Mouse (Mus musculus) embryonic facial prominence, embryonic 10.5 days (tissue): ENCODE results near the gene Klkb1. TPM values are rescaled to one million over a fixed set of nuclear protein-coding genes. Genes with fewer than 3 reads are reported as not detected.
A peak's percentile ranks its signal among the peaks of the same experiment; 100 is the strongest.
"Not testable (repeated sequence)": the region's sequence is repeated elsewhere in the genome, so short reads cannot be mapped to it uniquely, and the experiment has no call there.

Source experiments
- DNase-seq: peaks from one replicate; pipeline ENCODE4 v3.0.0-alpha.2; 2017; ENCODE audit warnings: low spot score
- H3K27ac ChIP-seq: fragments of 300-500 bp; sonication (generic); replicated peaks from 2 replicates; pipeline ENCODE4 v1.5.1; 2016; ENCODE audit warnings: mild to moderate bottlenecking
- H3K27me3 ChIP-seq: fragments of 300-500 bp; sonication (generic); replicated peaks from 2 replicates; pipeline ENCODE4 v1.6.1; 2016; ENCODE audit warnings: low read depth, mild to moderate bottlenecking; ENCODE audit not compliant: poor library complexity, severe bottlenecking
- H3K36me3 ChIP-seq: fragments of 300-500 bp; sonication (generic); replicated peaks from 2 replicates; pipeline ENCODE4 v1.6.1; 2016; ENCODE audit warnings: mild to moderate bottlenecking, moderate library complexity
- H3K4me1 ChIP-seq: fragments of 300-500 bp; sonication (generic); 2 replicates; pipeline ENCODE4 v1.6.1; 2016
- H3K4me3 ChIP-seq: fragments of 300-500 bp; sonication (generic); 2 replicates; pipeline ENCODE4 v1.5.1; 2016; ENCODE audit warnings: mild to moderate bottlenecking, moderate library complexity
- H3K9me3 ChIP-seq: fragments of 300-500 bp; sonication (generic); 2 replicates; pipeline ENCODE4 v1.6.1; 2016; ENCODE audit warnings: mild to moderate bottlenecking
- WGBS: fragments of 180-500 bp; shearing (Covaris S2); methylation state at CpG from one replicate; pipeline ENCODE4 v1.1.7; 2016; 5-methylcytosine and 5-hydroxymethylcytosine counted together
- polyA plus RNA-seq: library from polyadenylated mRNA; unstranded; fragments of >200 nt; fragmentation: Nextera tagmentation; extraction: Ambion mirVana; gene quantifications from 2 replicates; pipeline ENCODE4 v1.2.1, GENCODE M21; 2016

The Klkb1 gene
- polyA plus RNA-seq: 0.03 TPM in 1 of 2 replicates, not detected in the other

DNA sequence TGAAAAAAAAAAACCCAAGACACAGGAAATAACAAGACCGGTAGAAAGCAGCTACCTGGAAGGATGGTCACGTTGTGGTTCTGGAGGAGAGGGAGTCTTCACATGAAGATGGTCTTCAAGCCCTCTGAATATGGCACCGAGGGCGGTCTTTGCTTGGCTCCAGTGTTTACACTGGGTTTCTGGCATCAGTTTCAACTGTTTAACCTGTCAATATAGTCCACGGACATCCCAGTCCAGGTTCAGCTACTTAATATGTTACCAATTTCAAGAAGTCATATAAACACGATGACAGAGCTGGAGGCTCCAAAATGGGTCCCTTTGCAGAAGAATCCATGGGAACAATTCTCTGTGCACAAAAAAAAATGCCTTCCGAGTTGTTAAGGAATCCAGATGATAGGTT is at the start of gene Klkb1:
Klkb1 (minus strand) TSS at position 173 of the 400 bp plus-strand sequence.
- Histone ChIP-seq H3K4me3 (no peak within 1 kb of the TSS), H3K27me3 (no peaks in the 10 kb centered on the region), H3K36me3 (no peaks in the 10 kb centered on the region), H3K9me3 (no peaks in the 10 kb centered on the region), H3K4me1 (no peaks in the 10 kb centered on the region), H3K27ac (no peak within 1 kb of the TSS)
- WGBS: 90% methylated on average over 7 of the region's 7 CpGs
- DNase-seq: no peak

DNA sequence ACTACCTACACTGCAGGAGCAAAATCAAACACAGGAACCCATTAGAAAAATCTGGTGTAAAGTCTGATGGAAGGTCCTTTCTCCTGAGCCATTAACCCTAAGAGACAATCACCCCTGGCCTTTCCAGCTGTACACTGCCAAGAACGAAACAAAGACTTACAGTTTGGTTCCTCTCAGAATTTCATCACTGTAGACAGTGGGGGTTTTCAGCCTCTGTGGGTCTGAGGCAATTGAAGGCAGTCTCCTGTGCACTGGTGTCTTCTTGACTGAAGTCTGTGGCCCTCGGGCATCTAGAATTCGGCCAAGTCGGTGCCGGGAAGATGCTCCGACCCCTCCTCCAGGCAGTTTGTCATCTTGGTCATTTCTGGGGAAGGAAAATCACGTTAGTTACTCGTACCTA is 49.6 kb upstream of the Klkb1 start:
- Histone ChIP-seq H3K27ac (no peak overlapping the region), H3K27me3 (no peaks in the 10 kb centered on the region), H3K4me3 (no peak overlapping the region), H3K9me3 (no peaks in the 10 kb centered on the region), H3K36me3 (peaks cover 60% of the 10 kb centered on the region), H3K4me1 (no peaks in the 10 kb centered on the region)
- DNase-seq: no peak
- WGBS: 87% methylated on average over 8 of the region's 8 CpGs

DNA sequence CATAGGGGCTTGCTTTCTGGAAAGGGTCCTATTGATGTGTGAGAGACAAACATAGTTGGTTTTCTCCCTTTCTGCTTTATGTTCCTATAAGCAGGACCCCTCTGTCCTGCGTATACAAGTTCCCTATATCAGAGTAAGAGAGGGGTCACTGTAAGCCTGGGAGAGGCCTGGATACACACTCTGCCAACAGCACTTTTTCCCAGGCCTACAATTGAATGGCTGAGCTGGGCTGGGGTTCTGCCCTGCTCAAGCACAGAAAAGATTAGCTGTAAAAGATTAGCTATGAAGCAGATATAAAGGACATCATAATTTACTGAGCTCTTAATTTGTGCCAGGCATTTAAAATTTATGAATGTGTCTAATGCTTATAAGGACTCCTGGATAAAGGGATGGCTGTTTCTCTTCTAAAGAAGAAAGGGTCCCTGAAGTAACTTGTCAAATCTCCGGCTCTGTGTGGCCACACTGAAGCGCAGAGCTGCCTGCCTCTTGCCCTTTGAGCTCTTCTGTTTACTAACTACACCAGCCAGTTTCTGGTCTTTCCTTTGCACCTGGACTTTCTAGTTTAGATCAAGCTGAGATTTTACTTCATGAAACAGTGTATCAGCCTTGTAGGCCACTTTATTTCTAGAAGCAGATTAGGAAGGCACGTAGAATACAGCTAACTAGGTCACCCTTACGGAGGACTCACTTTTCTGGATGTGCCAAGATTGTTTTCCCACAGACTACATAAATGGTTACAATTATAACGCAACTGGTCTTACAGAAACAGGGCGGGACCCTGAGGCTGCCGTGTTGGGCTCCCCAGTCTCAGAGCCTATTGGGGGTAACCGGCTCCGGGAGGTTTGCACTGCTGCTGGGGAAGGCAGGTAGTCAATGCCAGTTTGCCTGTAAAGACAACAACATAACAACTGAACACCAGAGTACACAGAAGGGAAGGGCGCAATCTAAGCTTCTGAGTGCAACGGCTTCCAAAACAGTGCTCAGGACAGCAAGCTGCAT is 47.3 kb upstream of the Klkb1 start:
- H3K27ac ChIP-seq: no peak overlapping the region
- WGBS: 91% methylated on average over 12 of the region's 12 CpGs
- no peak overlapping the region for H3K4me3 ChIP-seq
- no peaks in the 10 kb centered on the region for H3K27me3 ChIP-seq
- no peaks in the 10 kb centered on the region for H3K9me3 ChIP-seq
- no peak for DNase-seq
- H3K4me1 ChIP-seq: no peaks in the 10 kb centered on the region
- H3K36me3 ChIP-seq: peaks cover 42% of the 10 kb centered on the region

DNA sequence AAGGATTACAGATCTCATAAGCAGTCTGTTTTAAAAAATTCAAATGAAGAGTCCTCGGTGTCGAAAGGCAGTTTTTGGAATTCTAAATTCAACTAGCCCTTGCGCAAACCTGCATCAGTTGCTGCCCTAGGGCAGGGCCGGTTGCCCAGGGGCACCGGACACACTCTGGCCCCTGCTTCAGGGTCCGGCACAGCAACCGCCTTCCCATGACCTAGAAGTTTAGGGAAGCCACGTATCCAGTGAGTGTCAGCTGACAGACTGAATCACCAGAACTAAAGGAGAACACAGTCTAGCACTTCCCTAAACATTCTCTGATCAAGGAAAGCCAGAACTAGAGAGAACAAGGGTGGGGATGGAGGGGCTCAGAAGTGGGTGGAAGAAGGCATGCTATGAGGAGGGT is 38.8 kb upstream of the Klkb1 start:
- peak overlapping the region; percentile 69 for H3K27ac ChIP-seq
- H3K4me1 ChIP-seq: peaks cover 11% of the 10 kb centered on the region; the same call in 1 of the 2 replicates
- DNase-seq: peak; percentile 22
- peak overlapping the region; percentile 77 for H3K4me3 ChIP-seq
- H3K9me3 ChIP-seq: no peaks in the 10 kb centered on the region
- H3K36me3 ChIP-seq: no peaks in the 10 kb centered on the region; the same call in 1 of the 2 replicates
- H3K27me3 ChIP-seq: peaks cover 17% of the 10 kb centered on the region
- WGBS: 2% methylated on average over 8 of the region's 8 CpGs

DNA sequence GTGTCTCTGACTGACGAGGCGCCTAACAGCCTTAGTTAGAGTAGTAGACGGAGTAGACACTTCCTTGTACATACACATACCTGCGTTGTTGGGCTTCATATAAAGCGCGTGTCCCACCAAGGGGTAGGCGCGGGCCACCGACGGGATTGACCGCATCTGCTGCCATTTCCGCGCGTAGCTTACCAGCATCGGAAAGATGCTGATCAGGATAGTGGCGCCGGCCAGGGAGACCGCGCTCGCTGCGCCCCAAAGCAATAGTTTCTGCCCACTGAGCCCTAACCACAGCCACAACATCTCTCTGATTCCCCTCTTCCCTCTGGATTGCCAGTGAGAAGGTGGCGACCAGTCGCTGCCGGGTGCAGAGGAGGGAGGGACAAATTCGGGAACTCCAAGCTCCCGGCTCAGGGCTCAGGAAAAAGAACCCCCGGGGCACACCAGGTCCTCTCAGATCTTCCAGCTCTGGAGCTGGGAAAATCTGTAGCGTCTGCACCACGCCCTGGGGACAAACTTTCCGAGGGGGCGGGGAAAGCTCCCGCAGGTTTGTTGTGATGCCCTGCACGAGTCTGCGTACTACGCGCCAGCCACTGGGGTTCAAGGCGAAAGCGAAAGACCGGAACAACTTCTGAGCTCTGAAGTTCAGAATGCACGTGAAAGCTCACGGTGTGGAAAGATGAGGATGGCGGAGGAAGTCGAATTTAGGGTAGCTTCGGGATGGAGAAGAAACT is 38.2 kb upstream of the Klkb1 start, which contains the start of gene Cyp4v3:
Cyp4v3 (minus strand) TSS at position 532 of the 725 bp plus-strand sequence.
- no peaks in the 10 kb centered on the region for H3K9me3 ChIP-seq
- H3K4me1 ChIP-seq: peaks cover 11% of the 10 kb centered on the region; the same call in 1 of the 2 replicates
- DNase-seq: peak; percentile 76
- H3K27me3 ChIP-seq: peaks cover 17% of the 10 kb centered on the region
- peak within 1 kb of the TSS; percentile 69 for H3K27ac ChIP-seq
- peak within 1 kb of the TSS; percentile 77 for H3K4me3 ChIP-seq
- WGBS: under 1% methylated on average over 44 of the region's 44 CpGs
- no peaks in the 10 kb centered on the region; the same call in 1 of the 2 replicates for H3K36me3 ChIP-seq

DNA sequence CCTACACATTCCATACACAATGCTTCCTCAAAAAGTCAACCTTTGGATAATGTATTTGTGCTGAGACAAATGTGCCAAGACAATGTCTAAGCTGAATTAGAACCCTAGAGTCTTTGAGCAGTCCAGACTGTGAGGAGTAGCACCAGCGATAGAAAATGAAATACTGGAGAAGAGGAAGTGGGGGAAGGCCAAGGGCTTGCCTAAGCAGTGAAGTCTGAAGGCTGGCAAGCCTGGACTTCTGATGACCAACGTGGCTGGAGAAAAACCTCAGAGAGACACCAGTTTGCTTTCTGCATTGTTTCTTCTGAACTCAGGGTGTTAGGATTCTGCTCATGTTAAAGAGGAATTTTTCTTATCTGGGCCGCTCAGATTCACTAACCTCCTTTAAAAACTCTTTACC is 36.2 kb upstream of the Klkb1 start:
- H3K27ac ChIP-seq: no peak overlapping the region
- H3K27me3 ChIP-seq: peaks cover 17% of the 10 kb centered on the region
- no peak for DNase-seq
- no peaks in the 10 kb centered on the region for H3K36me3 ChIP-seq
- H3K9me3 ChIP-seq: no peaks in the 10 kb centered on the region
- peaks cover 11% of the 10 kb centered on the region; the same call in 1 of the 2 replicates for H3K4me1 ChIP-seq
- 77% methylated on average over 3 of the region's 3 CpGs for WGBS
- no peak overlapping the region for H3K4me3 ChIP-seq

DNA sequence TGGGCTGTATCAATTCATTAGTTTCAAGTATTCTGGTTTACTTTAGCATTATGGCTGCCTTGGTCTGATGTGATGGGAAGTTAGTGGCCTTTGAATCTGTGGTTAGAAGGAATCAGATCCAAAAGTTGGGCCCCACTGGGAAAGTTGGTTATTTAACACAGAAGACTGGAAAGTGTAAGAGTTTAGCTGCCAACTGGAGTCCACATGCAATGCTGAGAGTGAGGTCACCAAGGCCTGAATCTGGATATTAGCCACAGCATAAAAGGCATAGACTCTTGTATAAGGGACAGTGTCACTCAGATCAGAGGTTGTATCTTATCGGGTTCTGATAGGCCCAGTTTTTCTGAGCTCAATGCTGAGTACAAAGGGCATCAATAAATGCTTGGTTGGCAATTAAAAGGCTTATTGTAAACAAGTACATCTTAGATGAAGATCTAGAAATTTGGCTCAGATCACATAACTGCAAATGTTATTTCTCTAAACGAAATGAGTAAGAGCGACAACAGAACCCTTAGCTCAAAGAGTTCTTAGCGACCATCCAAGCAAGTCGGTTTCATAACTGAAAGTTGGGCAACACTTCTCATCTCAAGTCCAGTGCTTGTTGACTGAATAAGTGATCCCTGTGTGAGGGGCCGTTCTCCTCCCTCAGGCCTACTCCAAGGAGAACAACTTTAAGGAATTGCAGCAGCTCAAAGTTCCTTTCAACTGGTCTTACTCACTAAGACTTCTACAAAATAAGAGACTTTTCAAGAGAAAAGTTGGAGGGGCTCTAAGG is 34.7 kb upstream of the Klkb1 start:
- peaks cover 17% of the 10 kb centered on the region for H3K27me3 ChIP-seq

DNA sequence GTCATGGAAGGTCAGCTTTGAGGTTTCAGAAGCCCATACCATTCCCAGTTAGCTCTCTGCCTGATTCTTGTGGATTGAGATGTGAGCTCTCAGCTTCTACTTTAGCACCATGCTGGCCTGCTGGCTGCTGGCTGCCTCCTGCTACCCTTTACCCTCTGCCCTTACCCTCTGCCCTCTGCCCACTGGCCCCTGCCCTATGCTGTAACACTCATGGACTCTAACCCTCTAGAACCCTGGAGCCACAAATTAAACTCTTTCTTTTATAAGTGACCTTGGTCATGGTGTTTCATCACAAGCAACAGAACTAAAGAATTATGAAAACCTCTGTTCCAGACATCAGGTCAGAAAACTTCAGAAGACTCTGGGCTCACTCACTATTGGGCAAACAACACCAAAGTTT is 32.4 kb upstream of the Klkb1 start:
- not testable (repeated sequence) for H3K27ac ChIP-seq, H3K9me3 ChIP-seq, H3K4me3 ChIP-seq, DNase-seq, H3K27me3 ChIP-seq, H3K4me1 ChIP-seq, H3K36me3 ChIP-seq

More for the DNA sequence above, 34.7 kb upstream of the Klkb1 start:
- Histone ChIP-seq H3K27ac (no peak overlapping the region), H3K36me3 (no peaks in the 10 kb centered on the region), H3K4me1 (peaks cover 11% of the 10 kb centered on the region; the same call in 1 of the 2 replicates), H3K4me3 (no peak overlapping the region), H3K9me3 (no peaks in the 10 kb centered on the region)
- WGBS: 88% methylated on average over 6 of the region's 6 CpGs
- DNase-seq: no peak

DNA sequence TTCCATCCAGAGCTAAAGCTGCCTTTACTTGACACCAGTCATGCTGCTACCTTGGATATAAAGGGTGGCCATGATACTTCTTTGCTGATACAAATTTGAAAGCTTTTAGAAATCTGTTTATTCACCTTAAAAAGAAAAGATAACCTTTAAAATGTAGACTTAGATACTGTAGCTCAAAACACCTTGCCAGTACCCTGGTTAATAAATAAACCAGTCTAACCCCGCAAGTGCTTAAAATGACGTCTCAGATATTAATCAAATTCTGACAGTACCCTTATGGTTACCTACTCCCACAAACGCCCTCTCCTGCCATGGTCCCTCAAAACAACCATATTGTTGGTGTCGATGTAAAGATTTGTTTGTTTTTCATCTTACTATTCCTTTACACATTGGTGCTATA is 29.5 kb upstream of the Klkb1 start:
- WGBS: 86% methylated on average over 4 of the region's 4 CpGs
- Histone ChIP-seq H3K4me3 (no peak overlapping the region), H3K9me3 (no peaks in the 10 kb centered on the region), H3K27me3 (no peaks in the 10 kb centered on the region), H3K4me1 (no peaks in the 10 kb centered on the region), H3K27ac (no peak overlapping the region), H3K36me3 (no peaks in the 10 kb centered on the region)
- DNase-seq: no peak

DNA sequence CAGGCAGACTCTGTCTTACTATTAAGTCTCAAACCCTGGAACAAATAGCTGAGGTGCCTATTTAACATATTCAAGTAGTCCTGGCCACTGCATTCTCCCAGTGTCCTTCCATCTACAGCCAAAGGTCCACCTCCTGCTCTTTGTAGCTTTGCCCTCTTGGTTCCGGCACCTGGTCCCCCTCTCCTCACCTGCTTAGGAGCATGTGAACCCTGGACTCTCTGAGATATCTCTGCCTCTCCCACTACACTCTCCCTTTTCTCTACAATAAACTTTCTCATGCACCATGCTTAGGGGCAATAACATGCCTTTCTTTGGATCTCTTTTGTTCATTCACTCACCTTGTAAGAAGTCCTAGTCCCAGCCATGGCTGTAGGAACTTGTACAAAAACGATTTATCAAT is 26.7 kb upstream of the Klkb1 start:
- no peak overlapping the region for H3K4me3 ChIP-seq
- no peaks in the 10 kb centered on the region for H3K9me3 ChIP-seq
- H3K4me1 ChIP-seq: no peaks in the 10 kb centered on the region
- no peak overlapping the region for H3K27ac ChIP-seq
- no peak for DNase-seq
- no peaks in the 10 kb centered on the region for H3K36me3 ChIP-seq
- H3K27me3 ChIP-seq: no peaks in the 10 kb centered on the region
- 85% methylated on average over 2 of the region's 2 CpGs for WGBS

DNA sequence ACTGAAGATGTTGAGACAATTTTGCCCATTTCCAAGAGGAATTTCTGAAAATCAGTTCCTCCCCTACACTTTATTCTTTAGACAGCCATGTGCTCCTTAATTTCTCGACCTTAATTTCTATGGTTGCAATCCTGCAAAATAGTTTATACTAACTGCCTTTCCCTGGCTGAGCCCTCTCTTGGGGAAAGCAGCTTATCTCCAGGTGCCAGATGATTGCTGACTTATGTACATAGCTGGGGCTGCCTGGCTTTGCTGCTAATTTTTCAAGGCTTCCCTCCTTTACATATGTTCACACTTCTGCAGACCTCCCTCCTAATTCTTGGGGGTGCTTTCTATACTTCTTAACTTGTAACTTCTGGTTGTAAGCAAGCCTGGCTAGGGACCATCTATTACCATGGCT is 26.3 kb upstream of the Klkb1 start:
- WGBS: 81% methylated on average over 1 of the region's 1 CpGs
- H3K4me3 ChIP-seq: no peak overlapping the region
- DNase-seq: no peak
- H3K9me3 ChIP-seq: no peaks in the 10 kb centered on the region
- H3K4me1 ChIP-seq: no peaks in the 10 kb centered on the region
- H3K36me3 ChIP-seq: no peaks in the 10 kb centered on the region
- no peaks in the 10 kb centered on the region for H3K27me3 ChIP-seq
- H3K27ac ChIP-seq: no peak overlapping the region

DNA sequence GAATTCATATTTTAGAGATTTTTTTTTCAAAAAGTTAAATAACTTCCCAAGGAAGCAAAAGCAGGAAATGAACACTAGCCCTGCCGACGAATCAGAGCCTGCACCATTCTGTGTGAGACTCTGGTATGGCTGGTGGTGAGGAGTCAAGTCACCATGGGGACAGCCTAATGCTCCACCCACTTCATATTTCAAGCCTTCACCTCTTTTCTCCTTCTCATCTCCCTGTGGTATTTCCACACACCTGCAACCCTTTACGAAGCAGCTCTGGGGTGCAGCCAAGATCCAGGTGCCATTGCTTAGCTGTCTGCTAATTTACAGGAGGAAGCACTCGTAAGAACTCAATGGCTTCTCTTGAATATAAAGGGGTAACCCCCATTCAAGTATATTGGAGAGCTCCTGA is 16.3 kb upstream of the Klkb1 start:
- no peak for DNase-seq
- WGBS: 93% methylated on average over 4 of the region's 4 CpGs
- H3K4me3 ChIP-seq: no peak overlapping the region
- H3K27me3 ChIP-seq: no peaks in the 10 kb centered on the region
- no peaks in the 10 kb centered on the region for H3K4me1 ChIP-seq
- H3K9me3 ChIP-seq: no peaks in the 10 kb centered on the region
- no peak overlapping the region for H3K27ac ChIP-seq
- no peaks in the 10 kb centered on the region for H3K36me3 ChIP-seq
